Mouse (Mus musculus): ENCODE measurements around the gene Il34. TPM values are rescaled to one million over a fixed set of nuclear protein-coding genes. Genes with fewer than 3 reads are reported as not detected.
A peak's percentile ranks its signal among the peaks of the same experiment; 100 is the strongest.

Il34 gene
- polyA plus RNA-seq, 1 experiment from 2014 or later, result 1.9 TPM

DNA sequence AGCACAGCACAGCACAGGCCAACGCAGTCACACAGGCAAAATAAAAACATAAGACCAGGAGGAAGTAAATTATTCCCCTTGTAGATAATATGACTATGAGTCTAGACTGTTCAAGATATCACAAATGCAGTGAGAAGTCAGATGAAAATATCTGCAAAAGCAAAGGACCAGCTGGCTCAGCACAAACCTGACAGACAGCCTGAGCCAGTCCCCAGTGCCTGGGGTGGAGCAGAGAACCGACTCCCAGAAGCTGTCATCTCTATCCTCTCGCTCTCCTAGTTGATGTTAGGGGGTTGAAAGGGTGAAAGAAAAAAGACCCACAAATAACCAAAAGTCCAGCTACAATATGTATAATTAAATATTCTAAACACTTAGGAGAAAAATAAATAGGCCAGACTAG lies 30.0 kb downstream of the Il34 start:
- H3K4me3 ChIP-seq (ENCODE audit: low read length), result no peak overlapping the region
- no peak for ATAC-seq (replicated peaks; ENCODE audit: extremely low read depth, insufficient read depth, low FRiP score)
- peaks cover 9% of the 10 kb centered on the region for H3K4me1 ChIP-seq (ENCODE audit: control insufficient read depth, insufficient read depth, low read length)
- no peak overlapping the region for H3K4me2 ChIP-seq (ENCODE audit: low read depth, low read length)
- H3K36me3 ChIP-seq (ENCODE audit: control insufficient read depth, insufficient read depth), result no peaks in the 10 kb centered on the region
- no peak overlapping the region for H3K9ac ChIP-seq (ENCODE audit: low read length)
- 75% methylated on average over 3 of the region's 3 CpGs for WGBS
- H3K9me3 ChIP-seq (replicated peaks; ENCODE audit: control insufficient read depth, low read length), result 0 out of 2 replicates have a peak, but pooled peaks cover 5% of the 10 kb centered on the region
- H3K27ac ChIP-seq (ENCODE audit: low read length), result no peak overlapping the region
- H3K27me3 ChIP-seq (ENCODE audit: control insufficient read depth, insufficient read depth, low read length), result no peaks in the 10 kb centered on the region

DNA sequence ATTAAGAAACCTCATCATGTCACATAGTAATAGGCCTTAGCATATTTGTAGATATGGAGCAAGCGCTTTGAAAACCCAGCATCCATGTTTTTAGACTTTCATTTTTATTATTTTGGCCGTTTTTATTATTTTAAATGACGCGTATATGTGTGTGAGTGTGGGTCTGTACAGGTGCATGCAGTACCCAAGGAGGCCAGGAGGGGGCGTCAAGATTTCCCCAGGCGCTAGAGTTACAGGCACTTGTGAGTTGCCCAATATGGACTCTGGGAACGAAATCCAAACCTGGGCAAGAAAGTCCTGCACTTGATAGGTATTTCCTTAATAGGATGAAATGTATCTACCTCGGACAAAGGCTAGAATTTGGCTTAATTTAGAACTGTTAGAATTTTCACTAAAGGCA lies 30.4 kb downstream of the Il34 start:
- Histone ChIP-seq H3K4me3 (ENCODE audit: low read length) (no peak overlapping the region), H3K36me3 (ENCODE audit: control insufficient read depth, insufficient read depth) (no peaks in the 10 kb centered on the region), H3K4me1 (ENCODE audit: control insufficient read depth, insufficient read depth, low read length) (peaks cover 9% of the 10 kb centered on the region), H3K27ac (ENCODE audit: low read length) (no peak overlapping the region), H3K4me2 (ENCODE audit: low read depth, low read length) (no peak overlapping the region), H3K9me3 (replicated peaks; ENCODE audit: control insufficient read depth, low read length) (0 out of 2 replicates have a peak, but pooled peaks cover 5% of the 10 kb centered on the region), H3K27me3 (ENCODE audit: control insufficient read depth, insufficient read depth, low read length) (no peaks in the 10 kb centered on the region), H3K9ac (ENCODE audit: low read length) (no peak overlapping the region)
- no peak for ATAC-seq (replicated peaks; ENCODE audit: extremely low read depth, insufficient read depth, low FRiP score)
- 73% methylated on average over 8 of the region's 8 CpGs for WGBS

DNA sequence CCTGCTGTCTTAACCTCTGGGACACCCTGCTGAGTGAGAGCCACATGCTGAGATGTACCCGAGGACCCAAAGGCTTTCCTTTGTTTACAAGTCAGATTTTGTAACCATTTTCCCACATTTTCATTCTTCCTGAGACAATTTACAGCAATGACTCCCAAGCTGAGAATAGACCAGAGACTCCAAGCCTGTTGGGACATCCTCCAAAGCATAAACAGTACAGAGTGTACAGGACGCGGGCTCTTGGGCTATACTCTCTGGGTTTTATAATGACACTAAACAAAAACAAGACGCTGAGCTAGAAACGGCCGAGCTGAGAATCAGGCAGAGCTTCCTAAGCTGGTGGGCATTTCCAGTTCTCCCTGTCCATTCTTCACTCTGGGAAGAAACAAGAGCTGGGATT lies 31.0 kb downstream of the Il34 start:
- Histone ChIP-seq H3K27me3 (ENCODE audit: control insufficient read depth, insufficient read depth, low read length) (no peaks in the 10 kb centered on the region), H3K36me3 (ENCODE audit: control insufficient read depth, insufficient read depth) (no peaks in the 10 kb centered on the region), H3K4me2 (ENCODE audit: low read depth, low read length) (no peak overlapping the region), H3K9me3 (replicated peaks; ENCODE audit: control insufficient read depth, low read length) (0 out of 2 replicates have a peak, but pooled peaks cover 5% of the 10 kb centered on the region), H3K9ac (ENCODE audit: low read length) (no peak overlapping the region), H3K4me1 (ENCODE audit: control insufficient read depth, insufficient read depth, low read length) (peaks cover 9% of the 10 kb centered on the region), H3K27ac (ENCODE audit: low read length) (no peak overlapping the region), H3K4me3 (ENCODE audit: low read length) (no peak overlapping the region)
- ATAC-seq (replicated peaks; ENCODE audit: extremely low read depth, insufficient read depth, low FRiP score), result no peak
- 82% methylated on average over 6 of the region's 6 CpGs for WGBS

DNA sequence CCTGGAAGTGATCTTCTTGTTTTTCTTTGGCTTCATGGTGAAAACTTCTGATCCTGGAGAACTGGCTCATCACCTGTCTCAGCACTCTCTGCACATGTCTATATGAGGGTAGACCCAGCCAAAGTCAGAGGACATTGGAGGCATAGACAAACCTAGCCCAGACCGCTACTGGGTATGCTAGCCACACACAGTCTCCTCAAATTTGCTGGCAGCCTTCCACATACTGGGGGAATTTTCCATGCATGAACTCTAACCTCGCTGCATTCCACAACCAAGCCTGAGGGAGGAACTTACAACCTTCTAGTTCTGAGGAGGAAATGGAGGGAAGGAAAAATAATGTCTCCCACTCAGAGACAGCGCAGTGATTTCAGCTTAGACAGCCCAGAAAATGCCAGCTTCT lies 31.7 kb downstream of the Il34 start:
- no peak overlapping the region for H3K27ac ChIP-seq (ENCODE audit: low read length)
- no peak overlapping the region for H3K4me2 ChIP-seq (ENCODE audit: low read depth, low read length)
- no peak overlapping the region for H3K9ac ChIP-seq (ENCODE audit: low read length)
- H3K36me3 ChIP-seq (ENCODE audit: control insufficient read depth, insufficient read depth), result no peaks in the 10 kb centered on the region
- 0 out of 2 replicates have a peak, but pooled peaks cover 5% of the 10 kb centered on the region for H3K9me3 ChIP-seq (replicated peaks; ENCODE audit: control insufficient read depth, low read length)
- H3K27me3 ChIP-seq (ENCODE audit: control insufficient read depth, insufficient read depth, low read length), result no peaks in the 10 kb centered on the region
- peaks cover 9% of the 10 kb centered on the region for H3K4me1 ChIP-seq (ENCODE audit: control insufficient read depth, insufficient read depth, low read length)
- no peak; the same call in 1 of the 2 replicates for ATAC-seq (replicated peaks; ENCODE audit: extremely low read depth, insufficient read depth, low FRiP score)
- no peak overlapping the region for H3K4me3 ChIP-seq (ENCODE audit: low read length)
- WGBS, result 50% methylated on average over 3 of the region's 3 CpGs

DNA sequence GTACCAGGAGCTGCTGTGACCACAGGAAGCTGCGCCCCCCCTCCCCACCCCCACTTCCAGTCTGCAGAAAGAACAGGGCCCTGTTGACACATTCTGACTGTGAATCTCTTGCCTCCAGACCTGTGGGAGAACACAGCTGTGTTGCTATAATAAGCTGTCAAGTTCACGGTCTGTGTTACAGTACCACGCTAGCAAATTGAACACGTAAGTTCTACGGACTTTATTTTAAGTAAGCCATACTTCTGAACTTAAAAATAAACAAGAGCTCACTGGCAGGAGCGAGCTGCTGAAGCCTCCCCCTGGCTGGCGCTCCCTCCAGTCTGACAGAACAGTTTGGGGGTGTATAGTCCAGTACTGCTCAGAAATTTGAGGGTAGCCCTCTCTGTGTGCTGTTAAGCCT lies 33.3 kb downstream of the Il34 start:
- Histone ChIP-seq H3K36me3 (ENCODE audit: control insufficient read depth, insufficient read depth) (no peaks in the 10 kb centered on the region), H3K4me3 (ENCODE audit: low read length) (no peak overlapping the region), H3K4me2 (ENCODE audit: low read depth, low read length) (no peak overlapping the region), H3K9me3 (replicated peaks; ENCODE audit: control insufficient read depth, low read length) (0 out of 2 replicates have a peak, but pooled peaks cover 5% of the 10 kb centered on the region), H3K4me1 (ENCODE audit: control insufficient read depth, insufficient read depth, low read length) (peaks cover 9% of the 10 kb centered on the region), H3K9ac (ENCODE audit: low read length) (0 out of 2 replicates have a peak overlapping the region, but pooled peaks have one; percentile 12), H3K27me3 (ENCODE audit: control insufficient read depth, insufficient read depth, low read length) (no peaks in the 10 kb centered on the region), H3K27ac (ENCODE audit: low read length) (peak overlapping the region; percentile 33; the same call in 1 of the 2 replicates)
- 36% methylated on average over 7 of the region's 7 CpGs for WGBS
- peak; percentile 71 for ATAC-seq (replicated peaks; ENCODE audit: extremely low read depth, insufficient read depth, low FRiP score)

DNA sequence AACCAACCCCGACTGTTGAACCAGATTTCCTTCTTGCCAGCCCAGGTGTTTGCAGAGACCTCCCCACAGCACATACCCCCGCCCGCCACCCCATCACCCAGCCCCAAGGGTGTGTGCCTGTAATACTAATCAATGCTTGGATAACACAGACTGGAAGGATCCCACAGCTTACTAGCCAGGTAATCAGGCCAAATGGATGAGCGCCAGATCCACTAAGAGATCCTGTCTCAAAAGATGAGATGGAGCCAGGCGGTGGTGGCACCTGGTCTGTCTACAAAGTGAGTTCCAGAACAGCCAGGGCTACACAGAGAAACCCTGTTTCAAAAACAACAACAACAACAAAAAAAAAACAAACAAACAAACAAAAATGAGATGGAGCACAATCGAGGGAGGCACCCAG lies 38.5 kb downstream of the Il34 start:
- no peak for ATAC-seq (replicated peaks; ENCODE audit: extremely low read depth, insufficient read depth, low FRiP score)
- WGBS, result 78% methylated on average over 6 of the region's 6 CpGs

DNA sequence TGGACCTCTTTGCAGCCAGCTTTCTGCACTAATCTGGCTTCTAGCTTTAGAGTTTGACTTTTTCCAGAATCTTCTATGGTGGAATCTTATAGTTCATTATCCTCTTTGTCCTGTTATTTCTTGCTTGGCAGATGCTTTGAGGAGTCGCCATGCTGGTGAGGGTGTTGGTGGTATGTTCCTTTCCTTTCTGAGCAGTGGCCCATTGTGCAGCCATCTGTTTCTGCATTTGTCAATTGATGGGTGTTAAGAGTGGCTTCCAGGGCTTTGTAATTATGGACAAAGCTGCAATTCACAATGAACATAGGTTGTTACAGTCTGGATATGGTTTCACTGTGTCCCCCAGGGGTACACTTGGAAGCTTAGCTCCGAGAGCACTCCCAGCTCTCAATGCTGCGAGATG lies 41.1 kb downstream of the Il34 start:
- Histone ChIP-seq H3K4me2 (ENCODE audit: low read depth, low read length) (no peak overlapping the region), H3K27me3 (ENCODE audit: control insufficient read depth, insufficient read depth, low read length) (no peaks in the 10 kb centered on the region), H3K4me1 (ENCODE audit: control insufficient read depth, insufficient read depth, low read length) (peaks cover 6% of the 10 kb centered on the region), H3K9me3 (replicated peaks; ENCODE audit: control insufficient read depth, low read length) (no peaks in the 10 kb centered on the region), H3K4me3 (ENCODE audit: low read length) (no peak overlapping the region), H3K36me3 (ENCODE audit: control insufficient read depth, insufficient read depth) (no peaks in the 10 kb centered on the region), H3K9ac (ENCODE audit: low read length) (no peak overlapping the region), H3K27ac (ENCODE audit: low read length) (no peak overlapping the region)
- no peak for ATAC-seq (replicated peaks; ENCODE audit: extremely low read depth, insufficient read depth, low FRiP score)
- WGBS, result 75% methylated on average over 3 of the region's 3 CpGs

More for the DNA sequence above, 38.5 kb downstream of the Il34 start:
- H3K36me3 ChIP-seq (ENCODE audit: control insufficient read depth, insufficient read depth), result no peaks in the 10 kb centered on the region
- H3K4me1 ChIP-seq (ENCODE audit: control insufficient read depth, insufficient read depth, low read length), result no peaks in the 10 kb centered on the region
- H3K27ac ChIP-seq (ENCODE audit: low read length), result no peak overlapping the region
- H3K4me3 ChIP-seq (ENCODE audit: low read length), result no peak overlapping the region
- H3K4me2 ChIP-seq (ENCODE audit: low read depth, low read length), result no peak overlapping the region
- no peak overlapping the region for H3K9ac ChIP-seq (ENCODE audit: low read length)
- no peaks in the 10 kb centered on the region for H3K27me3 ChIP-seq (ENCODE audit: control insufficient read depth, insufficient read depth, low read length)
- no peaks in the 10 kb centered on the region for H3K9me3 ChIP-seq (replicated peaks; ENCODE audit: control insufficient read depth, low read length)

DNA sequence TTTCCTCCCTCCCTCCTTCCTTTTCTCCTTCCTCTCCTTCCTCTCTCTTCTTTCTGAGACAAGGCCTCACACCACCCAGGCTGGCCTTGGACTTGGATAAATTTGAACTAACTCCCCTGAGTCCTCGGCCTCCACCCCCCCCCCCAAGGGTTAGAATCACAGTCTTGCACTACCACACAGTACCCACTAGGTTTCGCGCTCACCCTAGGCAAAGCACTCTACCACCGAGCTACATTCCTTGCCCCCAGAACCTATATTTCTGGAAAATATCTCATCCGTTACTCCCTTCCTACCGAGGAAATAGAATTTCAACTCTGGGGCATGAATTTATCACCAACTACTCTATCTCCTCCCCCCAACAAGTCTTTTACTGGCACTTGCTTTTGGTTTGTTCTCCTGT lies 43.7 kb downstream of the Il34 start:
- Histone ChIP-seq H3K4me1 (ENCODE audit: control insufficient read depth, insufficient read depth, low read length) (peaks cover 6% of the 10 kb centered on the region), H3K4me3 (ENCODE audit: low read length) (no peak overlapping the region), H3K27ac (ENCODE audit: low read length) (no peak overlapping the region), H3K36me3 (ENCODE audit: control insufficient read depth, insufficient read depth) (no peaks in the 10 kb centered on the region), H3K4me2 (ENCODE audit: low read depth, low read length) (no peak overlapping the region), H3K9me3 (replicated peaks; ENCODE audit: control insufficient read depth, low read length) (no peaks in the 10 kb centered on the region), H3K27me3 (ENCODE audit: control insufficient read depth, insufficient read depth, low read length) (no peaks in the 10 kb centered on the region), H3K9ac (ENCODE audit: low read length) (no peak overlapping the region)
- 45% methylated on average over 6 of the region's 6 CpGs for WGBS
- ATAC-seq (replicated peaks; ENCODE audit: extremely low read depth, insufficient read depth, low FRiP score), result no peak

DNA sequence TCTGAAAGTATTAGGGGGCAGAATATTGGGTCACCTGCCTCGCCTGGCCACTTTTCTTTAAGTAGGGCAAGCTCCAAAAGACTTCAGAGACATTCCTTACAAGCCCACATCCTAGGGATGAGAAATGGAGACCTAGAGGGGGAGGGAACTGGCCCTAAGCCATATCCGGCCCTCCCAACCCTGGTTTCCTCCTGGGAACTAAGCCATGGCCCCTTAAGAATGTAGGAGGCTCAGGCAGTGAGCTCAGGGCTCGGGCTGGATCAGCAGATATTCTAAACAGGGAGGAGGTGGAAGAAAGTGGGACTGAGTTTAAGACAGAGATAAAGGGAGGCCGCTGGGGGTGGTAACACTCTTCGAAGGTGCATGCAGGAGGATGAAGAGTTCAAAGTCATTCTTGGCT lies 44.5 kb downstream of the Il34 start:
- Histone ChIP-seq H3K27ac (ENCODE audit: low read length) (no peak overlapping the region), H3K4me3 (ENCODE audit: low read length) (no peak overlapping the region), H3K4me1 (ENCODE audit: control insufficient read depth, insufficient read depth, low read length) (peaks cover 6% of the 10 kb centered on the region), H3K4me2 (ENCODE audit: low read depth, low read length) (no peak overlapping the region), H3K9me3 (replicated peaks; ENCODE audit: control insufficient read depth, low read length) (no peaks in the 10 kb centered on the region), H3K27me3 (ENCODE audit: control insufficient read depth, insufficient read depth, low read length) (no peaks in the 10 kb centered on the region), H3K36me3 (ENCODE audit: control insufficient read depth, insufficient read depth) (no peaks in the 10 kb centered on the region), H3K9ac (ENCODE audit: low read length) (no peak overlapping the region)
- 32% methylated on average over 5 of the region's 5 CpGs for WGBS
- ATAC-seq (replicated peaks; ENCODE audit: extremely low read depth, insufficient read depth, low FRiP score), result peak; percentile 66

All from heart, embryonic 16.5 days (tissue).